Mouse (Mus musculus) layer of hippocampus, adult 2 months (tissue): ENCODE results near the gene Zfp711. TPM values are rescaled to one million over a fixed set of nuclear protein-coding genes. Genes with fewer than 3 reads are reported as not detected.

Experiments
- DNase-seq, 2 experiments: peaks; one replicate each; pipeline ENCODE4 v3.0.0; 2022; ENCODE audit warnings: low spot score in 2 of 2
- H3K27ac ChIP-seq: fragments of 200-600 bp; 2 replicates; pipeline ENCODE4 v1.8.1; 2022
- H3K4me3 ChIP-seq: fragments of 200-600 bp; 2 replicates; pipeline ENCODE4 v1.8.1; 2022; ENCODE audit warnings: mild to moderate bottlenecking
- CTCF ChIP-seq: fragments of 200-600 bp; conservative IDR thresholded peaks from 2 replicates; pipeline ENCODE4 v1.8.1; 2022; ENCODE audit warnings: antibody characterized with exemption, mild to moderate bottlenecking, moderate library complexity
- long read RNA-seq, 2 experiments: library from polyadenylated mRNA; stranded (forward); transcript quantifications; one replicate each; pipeline ENCODE4 v2.0.0; 2021; ENCODE audit warnings: borderline mapping rate in 2 of 2
- total RNA-seq, 2 experiments: library from RNA; stranded (reverse); gene quantifications; 2 replicates each; pipeline ENCODE4 v1.2.3; 2021

Zfp711 gene
- 1 to 10 TPM; 8.7 to 9.8 TPM for total RNA-seq
- long read RNA-seq, experiment 1, partial matches to known transcripts = 1 of 4 reads
- long read RNA-seq, experiment 1, other reads (novel, unspliced or antisense) = 3 of 4 reads
- long read RNA-seq, experiment 2, partial matches to known transcripts = 1 of 6 reads
- long read RNA-seq, experiment 2, other reads (novel, unspliced or antisense) = 4 of 6 reads

GRCm38 (mm10) chrX:112600511-112601305 lies at the start of gene Zfp711:
Gene Zfp711, plus strand, starts transcription at chrX:112600526.
- H3K27ac ChIP-seq = peak within 1 kb of the TSS; percentile 73; the same call in 1 of the 2 replicates
- peak within 1 kb of the TSS; percentile 68 for H3K4me3 ChIP-seq
- TF ChIP-seq CTCF = 0 out of 2 replicates have a peak, but pooled peaks have one; percentile 5
- peak; percentile 47 to 55 for DNase-seq

DNA sequence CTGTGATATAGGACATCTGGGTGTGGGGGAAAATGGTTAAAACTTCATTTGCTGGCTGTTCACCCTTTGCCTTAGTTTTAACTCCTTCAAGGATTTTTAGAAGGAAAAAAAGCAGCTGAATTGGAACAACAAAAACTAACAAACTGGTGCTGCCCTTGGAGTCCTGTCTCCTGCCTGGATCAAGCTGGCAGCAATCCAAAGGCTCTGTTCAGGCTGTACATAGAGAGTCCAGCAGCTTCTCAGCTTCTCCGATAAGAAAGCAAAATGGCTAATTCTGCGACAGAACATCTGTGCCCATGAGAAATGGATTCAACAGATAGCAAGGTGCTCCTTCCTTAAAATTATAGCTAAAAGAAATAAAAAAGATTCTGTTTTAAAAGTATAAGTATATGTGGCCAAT lies 32.6 kb upstream of the Zfp711 start:
- no peak for DNase-seq
- TF ChIP-seq CTCF = no peak
- Histone ChIP-seq H3K4me3 (no peak overlapping the region), H3K27ac (no peak overlapping the region)

- peak in 1 of 2 experiments; percentile 18 for DNase-seq
- H3K27ac ChIP-seq = peak overlapping the region; percentile 73; the same call in 1 of the 2 replicates
- TF ChIP-seq CTCF = no peak
- H3K4me3 ChIP-seq = peak overlapping the region; percentile 68
Observed at GRCm38 (mm10) chrX:112601306-112602120, 1.2 kb downstream of the Zfp711 start.

DNA sequence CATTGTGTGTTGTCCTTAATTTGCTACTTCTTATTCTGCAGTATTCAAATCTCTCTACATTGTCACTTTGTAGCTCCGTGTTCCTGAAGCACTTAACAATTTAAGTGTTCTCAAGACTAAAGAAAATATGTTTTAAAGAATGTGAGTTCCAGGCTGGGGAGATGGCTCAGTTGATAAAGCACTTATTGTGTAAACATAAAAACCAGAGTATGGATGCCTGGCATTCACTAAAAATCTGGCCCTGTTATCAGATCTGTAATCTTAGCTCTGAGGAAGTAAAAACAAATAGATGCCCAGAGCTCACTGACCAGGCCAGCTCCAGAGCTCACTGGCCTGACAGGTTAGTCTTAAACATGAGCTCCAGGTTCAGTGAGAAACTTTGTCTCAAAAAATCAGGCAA lies 75.2 kb downstream of the Zfp711 start:
- no peak for DNase-seq
- H3K27ac ChIP-seq = no peak overlapping the region
- no peak for TF ChIP-seq CTCF
- H3K4me3 ChIP-seq = no peak overlapping the region

- no peak for DNase-seq
- TF ChIP-seq CTCF = no peak
- Histone ChIP-seq H3K4me3 (no peak overlapping the region), H3K27ac (no peak overlapping the region)
Observed at GRCm38 (mm10) chrX:112680605-112681004, 80.3 kb downstream of the Zfp711 start.

Other genes starting within 250 kb of the Zfp711 start
- not detected for gene Satl1, start 193.7 kb upstream of the Zfp711 start, total RNA-seq
- not detected for gene 2010106E10Rik, start 105.3 kb upstream of the Zfp711 start, total RNA-seq
- gene Pof1b, start 98.1 kb downstream of the Zfp711 start, total RNA-seq = not detected